Mouse (Mus musculus) limb, embryonic 12.5 days (tissue): ENCODE measurements at regions not wholly inside any gene's neighbourhood (a gene's known extent, or its start where the extent isn't known, plus 50 kb on each side); places are given as distances from the start of the nearest gene placed in this dataset.
A peak's percentile ranks its signal among the peaks of the same experiment; 100 is the strongest.
"Not testable (repeated sequence)": the region's sequence is repeated elsewhere in the genome, so short reads cannot be mapped to it uniquely, and the experiment has no call there.

Source experiments
- ATAC-seq: fragments of 200-750 bp; cut with Nextera tagmentation; 2 replicates; pipeline ENCODE4 v1.8.0; 2017; ENCODE audit warnings: low read depth, moderate TSS enrichment; ENCODE audit not compliant: insufficient number of reproducible peaks, insufficient read depth, low FRiP score, low TSS enrichment
- H3K27ac ChIP-seq: fragments of 300-500 bp; sonication (generic); 2 replicates; pipeline ENCODE4 v1.5.1; 2016; ENCODE audit warnings: mild to moderate bottlenecking, moderate library complexity
- H3K27me3 ChIP-seq: fragments of 300-500 bp; sonication (generic); 2 replicates; pipeline ENCODE4 v1.6.1; 2016; ENCODE audit warnings: mild to moderate bottlenecking, moderate library complexity
- H3K36me3 ChIP-seq: fragments of 300-500 bp; sonication (generic); 2 replicates; pipeline ENCODE4 v1.6.1; 2016; ENCODE audit warnings: mild to moderate bottlenecking, moderate library complexity
- H3K4me1 ChIP-seq: fragments of 300-500 bp; sonication (generic); replicated peaks from 2 replicates; pipeline ENCODE4 v1.6.1; 2016
- H3K4me2 ChIP-seq: fragments of 300-500 bp; sonication (generic); 2 replicates; pipeline ENCODE4 v1.6.1; 2016; ENCODE audit warnings: mild to moderate bottlenecking, moderate library complexity
- H3K4me3 ChIP-seq: fragments of 300-500 bp; sonication (generic); replicated peaks from 2 replicates; pipeline ENCODE4 v1.5.1; 2016; ENCODE audit warnings: mild to moderate bottlenecking
- H3K9ac ChIP-seq: fragments of 300-500 bp; sonication (generic); replicated peaks from 2 replicates; pipeline ENCODE4 v1.6.1; 2016; ENCODE audit warnings: mild to moderate bottlenecking, moderate library complexity
- H3K9me3 ChIP-seq: fragments of 300-500 bp; sonication (generic); 2 replicates; pipeline ENCODE4 v1.6.1; 2016; ENCODE audit warnings: mild to moderate bottlenecking, moderate library complexity
- WGBS: fragments of 180-500 bp; shearing (Covaris S2); methylation state at CpG from one replicate; pipeline ENCODE4 v1.1.7; 2016; 5-methylcytosine and 5-hydroxymethylcytosine counted together

- H3K4me3 ChIP-seq, result no peak overlapping the region
- no peak overlapping the region for H3K4me2 ChIP-seq
- no peaks in the 10 kb centered on the region for H3K9me3 ChIP-seq
- no peak for ATAC-seq
- H3K36me3 ChIP-seq, result no peaks in the 10 kb centered on the region
- 59% methylated on average over 2 of the region's 2 CpGs for WGBS
- H3K27me3 ChIP-seq, result no peaks in the 10 kb centered on the region
- H3K4me1 ChIP-seq, result no peaks in the 10 kb centered on the region
- no peak overlapping the region for H3K9ac ChIP-seq
- no peak overlapping the region for H3K27ac ChIP-seq
These were observed 253.1 kb upstream of the Pfkp start for GRCm38 (mm10) chr13:6901682-6902081.

GRCm38 (mm10) chr13:6897666-6898065 is 249.1 kb upstream of the Pfkp start:
- WGBS, result 44% methylated on average over 1 of the region's 1 CpGs
- no peaks in the 10 kb centered on the region for H3K9me3 ChIP-seq
- no peaks in the 10 kb centered on the region for H3K27me3 ChIP-seq
- H3K36me3 ChIP-seq, result no peaks in the 10 kb centered on the region
- H3K4me2 ChIP-seq, result no peak overlapping the region
- no peak overlapping the region for H3K27ac ChIP-seq
- no peak for ATAC-seq
- H3K9ac ChIP-seq, result no peak overlapping the region
- H3K4me1 ChIP-seq, result no peaks in the 10 kb centered on the region
- H3K4me3 ChIP-seq, result no peak overlapping the region

- H3K4me1 ChIP-seq, result no peaks in the 10 kb centered on the region
- no peaks in the 10 kb centered on the region for H3K9me3 ChIP-seq
- ATAC-seq, result no peak
- H3K36me3 ChIP-seq, result no peaks in the 10 kb centered on the region
- H3K9ac ChIP-seq, result no peak overlapping the region
- H3K27me3 ChIP-seq, result no peaks in the 10 kb centered on the region
- no peak overlapping the region for H3K27ac ChIP-seq
- no peak overlapping the region for H3K4me2 ChIP-seq
- WGBS, result 57% methylated on average over 5 of the region's 5 CpGs
- no peak overlapping the region for H3K4me3 ChIP-seq
These were observed 243.0 kb upstream of the Pfkp start for GRCm38 (mm10) chr13:6891458-6892076.

- ATAC-seq, H3K27ac ChIP-seq: not testable (repeated sequence)
These were observed 240.9 kb upstream of the Pfkp start for GRCm38 (mm10) chr13:6889446-6889845.

GRCm38 (mm10) chr13:6888381-6888780 is 239.8 kb upstream of the Pfkp start:
- H3K4me3 ChIP-seq, result no peak overlapping the region
- H3K36me3 ChIP-seq, result no peaks in the 10 kb centered on the region
- H3K9me3 ChIP-seq, result no peaks in the 10 kb centered on the region
- H3K9ac ChIP-seq, result no peak overlapping the region
- H3K4me1 ChIP-seq, result no peaks in the 10 kb centered on the region
- H3K4me2 ChIP-seq, result no peak overlapping the region
- no peak for ATAC-seq
- no peak overlapping the region for H3K27ac ChIP-seq
- no peaks in the 10 kb centered on the region for H3K27me3 ChIP-seq
- 81% methylated on average over 1 of the region's 1 CpGs for WGBS

More at GRCm38 (mm10) chr13:6889446-6889845, 240.9 kb upstream of the Pfkp start:
- not testable (repeated sequence) for H3K27me3 ChIP-seq, H3K4me2 ChIP-seq, H3K9me3 ChIP-seq, H3K9ac ChIP-seq, H3K4me3 ChIP-seq, H3K36me3 ChIP-seq, H3K4me1 ChIP-seq
- 92% methylated on average over 9 of the region's 9 CpGs for WGBS

- ATAC-seq, result no peak
- Histone ChIP-seq H3K27me3 (no peaks in the 10 kb centered on the region), H3K27ac (no peak overlapping the region), H3K9me3 (no peaks in the 10 kb centered on the region), H3K36me3 (no peaks in the 10 kb centered on the region), H3K4me3 (no peak overlapping the region), H3K4me2 (no peak overlapping the region), H3K4me1 (no peaks in the 10 kb centered on the region), H3K9ac (no peak overlapping the region)
- WGBS, result 93% methylated on average over 5 of the region's 5 CpGs
These were observed 228.7 kb upstream of the Pfkp start for GRCm38 (mm10) chr13:6877018-6877901.

- Histone ChIP-seq H3K9ac (no peak overlapping the region), H3K36me3 (no peaks in the 10 kb centered on the region), H3K27me3 (no peaks in the 10 kb centered on the region), H3K4me3 (no peak overlapping the region), H3K9me3 (no peaks in the 10 kb centered on the region), H3K27ac (no peak overlapping the region), H3K4me1 (no peaks in the 10 kb centered on the region), H3K4me2 (no peak overlapping the region)
- ATAC-seq, result no peak
- 82% methylated on average over 1 of the region's 1 CpGs for WGBS
These were observed 213.6 kb upstream of the Pfkp start for GRCm38 (mm10) chr13:6862186-6862585.

GRCm38 (mm10) chr13:6859551-6859950 is 211.0 kb upstream of the Pfkp start:
- 86% methylated on average over 3 of the region's 3 CpGs for WGBS
- ATAC-seq, result no peak
- H3K9ac ChIP-seq, result no peak overlapping the region
- no peaks in the 10 kb centered on the region for H3K27me3 ChIP-seq
- H3K36me3 ChIP-seq, result no peaks in the 10 kb centered on the region
- H3K4me2 ChIP-seq, result no peak overlapping the region
- no peak overlapping the region for H3K4me3 ChIP-seq
- H3K27ac ChIP-seq, result no peak overlapping the region
- H3K9me3 ChIP-seq, result no peaks in the 10 kb centered on the region
- no peaks in the 10 kb centered on the region for H3K4me1 ChIP-seq

GRCm38 (mm10) chr13:6855199-6856148 is 206.9 kb upstream of the Pfkp start:
- Histone ChIP-seq H3K27me3 (no peaks in the 10 kb centered on the region), H3K4me3 (no peak overlapping the region), H3K9me3 (no peaks in the 10 kb centered on the region), H3K27ac (no peak overlapping the region), H3K4me2 (no peak overlapping the region), H3K4me1 (no peaks in the 10 kb centered on the region), H3K36me3 (no peaks in the 10 kb centered on the region), H3K9ac (no peak overlapping the region)
- WGBS, result 82% methylated on average over 10 of the region's 10 CpGs
- no peak for ATAC-seq

- no peak overlapping the region for H3K4me3 ChIP-seq
- 89% methylated on average over 5 of the region's 5 CpGs for WGBS
- H3K4me1 ChIP-seq, result no peaks in the 10 kb centered on the region
- H3K36me3 ChIP-seq, result no peaks in the 10 kb centered on the region
- no peak overlapping the region for H3K4me2 ChIP-seq
- H3K27me3 ChIP-seq, result no peaks in the 10 kb centered on the region
- H3K9ac ChIP-seq, result no peak overlapping the region
- H3K27ac ChIP-seq, result no peak overlapping the region
- no peak for ATAC-seq
- H3K9me3 ChIP-seq, result no peaks in the 10 kb centered on the region
These were observed 188.9 kb upstream of the Pfkp start for GRCm38 (mm10) chr13:6837446-6837845.

- H3K9me3 ChIP-seq, result no peaks in the 10 kb centered on the region
- H3K36me3 ChIP-seq, result no peaks in the 10 kb centered on the region
- 0 out of 2 replicates have a peak, but pooled peaks have one; percentile 37 for ATAC-seq
- H3K4me3 ChIP-seq, result no peak overlapping the region
- no peaks in the 10 kb centered on the region for H3K27me3 ChIP-seq
- no peak overlapping the region for H3K4me2 ChIP-seq
- no peak overlapping the region for H3K9ac ChIP-seq
- H3K27ac ChIP-seq, result no peak overlapping the region
- H3K4me1 ChIP-seq, result no peaks in the 10 kb centered on the region
- WGBS, result 78% methylated on average over 1 of the region's 1 CpGs
These were observed 188.5 kb upstream of the Pfkp start for GRCm38 (mm10) chr13:6837075-6837422.
